Mouse (Mus musculus) ES-CJ7 (cell line): Measurements from ENCODE around the gene Mrgprh.
"Not testable (repeated sequence)": the region's sequence is repeated elsewhere in the genome, so short reads cannot be mapped to it uniquely, and the experiment has no call there.

Source experiments
- DNase-seq: peaks from one replicate; pipeline ENCODE4 v3.0.0; 2011; ENCODE audit warnings: low read depth, low spot score

The Mrgprh gene

DNA sequence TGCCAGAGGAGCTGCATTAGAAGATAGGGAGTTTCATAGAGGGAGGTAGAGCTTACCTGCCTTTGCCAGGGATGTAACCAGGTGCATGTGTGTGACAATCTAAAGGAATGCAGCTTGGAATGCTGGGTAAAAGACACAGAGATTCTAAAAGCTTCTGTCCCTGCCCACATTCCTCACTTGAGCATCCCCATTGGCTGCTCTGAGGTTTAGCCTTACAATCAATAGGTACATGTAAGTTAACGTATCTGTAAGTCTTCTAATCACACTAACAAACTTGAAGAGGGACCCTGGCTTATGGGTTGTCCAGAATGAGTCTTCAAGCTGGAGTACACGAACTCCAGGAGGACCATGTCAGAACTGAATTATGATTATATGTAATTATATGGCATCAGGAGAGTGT, 7.8 kb upstream of the Mrgprh start, which contains the start of gene Mas1:
Gene Mas1, minus strand, starts transcription at position 101 of the 400 bp plus-strand sequence.
- no peak for DNase-seq

DNA sequence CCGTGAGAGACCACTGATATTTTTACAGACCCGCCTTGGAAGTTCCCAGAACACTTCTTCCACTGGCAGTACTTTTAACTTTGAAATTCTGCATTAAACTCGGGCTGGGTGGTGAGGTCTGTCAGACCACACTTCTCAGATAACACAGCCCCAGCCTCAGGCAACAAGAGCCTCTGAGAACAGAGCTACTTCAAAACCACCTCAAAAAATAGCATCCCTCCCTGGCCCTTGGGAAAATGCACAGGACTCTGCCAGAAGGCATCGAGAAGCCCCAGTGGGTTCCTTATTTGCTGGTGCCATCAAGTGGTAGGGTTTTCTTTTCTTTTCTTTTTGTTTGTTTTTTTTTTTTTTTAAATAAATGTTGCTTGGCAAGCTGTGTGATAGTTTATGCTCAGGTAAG, 7.2 kb upstream of the Mrgprh start:
- DNase-seq: no peak

DNA sequence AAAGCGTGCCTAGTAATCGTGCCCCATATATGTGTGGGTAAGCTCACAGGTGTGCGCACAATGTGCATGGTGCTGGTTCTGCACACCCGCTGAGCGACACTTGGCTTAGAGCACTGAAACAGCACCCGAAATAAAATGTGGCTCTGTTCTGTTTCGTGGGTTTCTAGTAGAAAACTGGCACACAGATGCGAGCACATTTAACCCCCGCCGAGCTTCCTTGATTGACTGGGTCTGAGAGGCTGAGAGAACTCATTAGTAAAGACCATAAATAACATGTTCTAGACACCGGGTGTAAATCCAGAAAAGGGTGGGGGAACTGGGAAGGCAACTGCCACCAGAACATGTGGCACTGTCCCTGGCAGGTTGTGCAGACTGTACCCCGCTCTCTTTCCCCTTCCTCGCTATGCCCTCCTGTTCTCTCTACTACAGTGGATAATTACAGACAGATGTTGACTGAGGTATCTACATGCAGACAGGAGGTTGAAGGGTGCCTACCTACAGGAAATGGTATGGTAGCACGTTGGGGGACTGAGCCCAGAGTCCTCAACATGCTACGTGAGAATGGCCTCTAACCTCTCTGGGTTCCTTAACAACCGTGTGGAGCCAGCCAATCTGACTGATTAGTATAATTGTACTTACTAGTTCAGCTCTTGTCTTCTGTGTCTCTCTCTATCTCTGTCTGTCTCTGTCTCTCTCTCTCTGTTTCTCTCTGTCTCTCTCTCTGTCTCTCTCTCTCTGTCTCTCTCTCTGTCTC, 3.4 kb upstream of the Mrgprh start:
- no peak for DNase-seq

DNA sequence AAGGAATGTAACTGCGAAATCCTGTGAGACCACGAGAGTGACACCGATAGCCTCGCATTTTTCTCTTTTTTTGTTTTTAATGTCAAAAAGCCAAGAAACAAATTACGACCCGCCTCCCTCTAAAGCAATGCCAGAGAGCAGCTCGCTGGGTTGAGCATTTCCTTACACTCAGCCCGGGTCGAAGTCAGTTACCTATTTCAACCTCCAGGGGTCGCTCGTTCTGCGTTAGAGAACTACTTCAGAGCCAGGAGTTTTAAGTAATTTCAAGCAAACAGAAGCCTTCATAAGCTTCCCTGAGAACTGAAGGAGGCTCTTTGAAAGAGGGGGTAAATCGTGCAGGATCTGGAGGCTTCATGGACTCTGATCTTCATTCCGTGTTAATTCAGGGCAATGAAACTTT, 4.3 kb downstream of the Mrgprh start:
- DNase-seq: peak; percentile 85

DNA sequence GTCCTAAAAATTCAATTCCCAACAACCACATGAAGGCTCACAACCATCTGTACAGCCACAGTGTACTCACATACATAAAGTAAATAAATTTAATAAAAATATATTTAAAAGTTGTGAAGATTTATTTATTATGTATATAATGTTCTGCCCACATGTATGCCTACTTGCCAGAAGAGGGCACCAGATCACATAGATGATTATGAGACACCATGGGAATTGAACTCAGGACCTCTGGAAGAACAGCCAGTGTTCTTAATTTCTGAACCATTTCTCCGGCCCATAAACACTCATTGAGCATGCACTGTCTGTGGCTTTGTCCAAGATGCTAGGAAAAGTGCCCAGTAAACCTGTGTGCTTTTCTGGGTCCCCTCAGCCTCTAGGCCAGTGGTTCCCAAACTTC, 5.4 kb downstream of the Mrgprh start:
- DNase-seq: no peak

DNA sequence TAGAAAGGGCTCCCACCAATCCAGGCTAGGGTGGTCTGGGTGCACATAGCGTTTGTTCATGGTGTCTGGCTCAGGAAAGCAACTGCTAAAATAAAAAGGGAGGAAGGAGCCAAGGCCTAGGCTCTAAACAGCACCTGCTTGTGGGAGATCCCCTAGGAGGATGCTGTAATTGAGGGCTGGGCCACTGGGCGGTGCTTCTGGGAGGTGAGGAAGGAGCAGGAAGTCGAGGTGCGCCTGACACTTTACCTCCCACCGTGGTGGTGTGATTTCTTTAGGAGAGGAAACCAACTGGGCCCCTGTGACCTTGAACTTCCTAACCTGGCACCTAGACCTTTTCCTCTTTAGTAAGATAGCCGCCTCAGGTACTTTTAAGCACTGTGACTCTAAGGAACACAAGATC, 10.8 kb downstream of the Mrgprh start:
- DNase-seq: peak; percentile 85

DNA sequence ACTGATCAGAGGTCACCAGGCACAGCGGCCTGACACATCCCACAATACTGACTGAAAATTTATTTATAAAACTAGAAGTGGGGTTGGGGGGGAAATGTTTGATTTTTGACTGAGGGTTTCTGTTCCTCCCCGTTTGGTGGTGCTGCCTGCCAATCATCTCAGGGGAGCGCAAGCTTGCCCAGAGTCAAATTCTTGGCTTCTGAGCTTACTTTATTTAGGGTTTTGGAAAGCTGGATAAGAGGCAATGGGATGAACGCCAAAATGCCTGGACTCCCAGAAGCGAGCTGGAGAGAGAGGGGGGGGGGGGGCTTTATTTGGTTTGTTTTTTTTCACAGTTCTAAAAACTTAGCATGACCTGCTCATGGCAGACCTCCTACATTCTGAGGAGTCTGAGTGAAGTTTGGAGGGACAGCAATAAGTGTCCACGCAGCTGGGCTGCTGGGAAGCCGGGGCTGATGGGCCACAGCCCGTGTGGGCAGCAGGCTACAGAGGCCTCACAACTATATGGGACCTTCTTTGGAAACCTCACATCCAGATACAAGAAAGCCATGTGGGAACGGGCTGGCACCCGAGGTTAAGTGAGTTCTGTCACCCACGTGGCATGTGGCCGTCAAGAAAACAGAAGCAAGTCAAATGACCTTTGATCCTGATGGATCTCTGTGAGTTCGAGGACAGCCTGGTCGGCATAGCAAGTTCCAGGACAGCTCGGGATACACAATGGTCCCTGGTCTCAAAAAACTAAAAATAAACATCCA, 11.4 kb downstream of the Mrgprh start:
- DNase-seq: no peak

DNA sequence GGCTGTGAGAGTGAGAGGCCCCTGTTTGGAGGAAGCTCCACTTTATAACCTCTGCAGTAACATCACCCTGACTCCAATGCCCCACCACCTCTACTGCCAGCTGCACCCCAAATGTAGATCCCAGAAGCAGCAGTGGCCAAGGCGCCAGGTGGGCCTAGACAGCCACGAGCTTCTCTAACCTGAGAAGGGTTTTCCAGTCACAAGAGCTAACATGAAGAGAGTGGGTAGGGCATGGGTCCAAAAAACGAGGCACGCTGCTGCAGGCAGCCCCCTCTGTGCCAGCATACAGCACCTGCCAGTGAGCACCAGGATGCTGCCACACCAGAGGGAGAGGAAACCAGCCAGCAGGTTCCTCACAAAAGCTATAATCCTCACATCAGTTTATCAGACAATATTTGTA, 15.2 kb downstream of the Mrgprh start:
- DNase-seq: no peak

DNA sequence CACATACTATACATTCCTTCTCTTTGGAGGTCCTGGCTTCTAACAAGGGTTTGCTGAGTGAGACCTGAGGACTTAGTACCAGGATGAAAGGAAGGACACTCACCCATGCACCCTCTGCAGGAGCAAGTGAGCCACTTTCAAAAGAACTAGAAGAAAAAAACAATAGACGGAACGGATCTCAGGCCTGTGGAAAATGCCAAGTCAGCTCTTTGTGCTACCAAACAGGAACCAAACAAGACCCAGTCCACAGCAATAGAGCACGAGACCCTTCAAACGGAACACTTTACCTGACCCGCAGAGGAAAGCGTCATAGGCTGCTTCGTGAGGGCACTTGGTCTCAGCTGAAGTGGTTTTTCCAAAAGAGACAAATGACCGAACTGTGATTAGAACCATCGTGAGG, 16.2 kb downstream of the Mrgprh start:
- DNase-seq: no peak

DNA sequence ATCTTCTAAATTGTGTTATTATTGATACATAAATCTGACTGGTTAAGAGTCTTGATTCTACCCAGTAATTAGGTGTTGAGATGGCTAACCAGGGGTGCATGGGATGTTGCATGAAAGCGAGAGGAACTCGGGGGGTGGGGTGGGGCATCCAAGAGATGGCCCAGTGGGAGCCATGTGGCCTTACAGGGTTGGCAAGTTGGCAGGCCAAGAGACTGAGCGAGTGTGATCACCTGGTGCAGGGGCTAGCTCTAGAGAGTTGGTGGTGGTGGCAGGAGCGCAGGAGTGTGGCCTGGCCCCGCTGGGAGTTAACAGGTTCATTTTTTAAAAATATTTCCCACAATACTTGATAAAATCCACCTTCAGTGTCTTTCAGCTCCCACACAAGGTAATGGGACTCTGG, 21.8 kb downstream of the Mrgprh start:
- DNase-seq: no peak

DNA sequence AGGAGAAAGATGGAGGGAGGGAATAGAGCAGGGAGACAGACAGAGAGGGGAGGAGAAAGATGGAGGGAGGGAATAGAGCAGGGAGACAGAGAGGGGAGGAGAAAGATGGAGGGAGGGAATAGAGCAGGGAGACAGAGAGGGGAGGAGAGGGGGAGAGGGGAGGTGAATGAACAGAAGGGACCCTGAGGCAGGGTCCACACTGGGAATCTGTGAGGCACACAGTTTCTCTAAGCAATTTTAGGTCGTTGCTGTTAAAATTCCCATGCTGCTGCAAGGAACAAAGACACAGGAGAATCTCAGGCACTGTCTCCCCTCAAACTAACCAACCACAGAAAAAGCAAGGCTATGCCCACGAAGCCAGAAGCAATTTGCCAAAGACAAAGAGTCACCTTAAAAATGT, 22.8 kb downstream of the Mrgprh start:
- not testable (repeated sequence) for DNase-seq

DNA sequence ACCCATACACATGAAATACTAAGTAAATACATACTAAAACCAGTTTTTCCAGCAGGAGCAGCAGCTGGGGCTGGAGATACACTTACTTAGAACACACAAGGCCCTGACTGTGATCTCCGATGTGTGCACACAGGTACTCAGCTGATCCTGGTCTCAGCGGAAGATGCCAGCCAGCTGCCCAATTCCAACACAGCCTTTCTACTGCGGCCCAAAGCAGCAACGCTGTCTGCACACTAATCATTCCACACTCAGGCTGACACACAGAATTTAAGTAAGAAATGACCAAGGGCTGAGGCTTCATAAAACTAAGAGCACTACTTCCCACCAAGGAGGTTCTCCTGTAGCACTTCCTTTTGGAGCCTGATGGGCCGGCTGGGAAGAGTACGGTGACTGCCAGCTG, 26.5 kb downstream of the Mrgprh start:
- no peak for DNase-seq

DNA sequence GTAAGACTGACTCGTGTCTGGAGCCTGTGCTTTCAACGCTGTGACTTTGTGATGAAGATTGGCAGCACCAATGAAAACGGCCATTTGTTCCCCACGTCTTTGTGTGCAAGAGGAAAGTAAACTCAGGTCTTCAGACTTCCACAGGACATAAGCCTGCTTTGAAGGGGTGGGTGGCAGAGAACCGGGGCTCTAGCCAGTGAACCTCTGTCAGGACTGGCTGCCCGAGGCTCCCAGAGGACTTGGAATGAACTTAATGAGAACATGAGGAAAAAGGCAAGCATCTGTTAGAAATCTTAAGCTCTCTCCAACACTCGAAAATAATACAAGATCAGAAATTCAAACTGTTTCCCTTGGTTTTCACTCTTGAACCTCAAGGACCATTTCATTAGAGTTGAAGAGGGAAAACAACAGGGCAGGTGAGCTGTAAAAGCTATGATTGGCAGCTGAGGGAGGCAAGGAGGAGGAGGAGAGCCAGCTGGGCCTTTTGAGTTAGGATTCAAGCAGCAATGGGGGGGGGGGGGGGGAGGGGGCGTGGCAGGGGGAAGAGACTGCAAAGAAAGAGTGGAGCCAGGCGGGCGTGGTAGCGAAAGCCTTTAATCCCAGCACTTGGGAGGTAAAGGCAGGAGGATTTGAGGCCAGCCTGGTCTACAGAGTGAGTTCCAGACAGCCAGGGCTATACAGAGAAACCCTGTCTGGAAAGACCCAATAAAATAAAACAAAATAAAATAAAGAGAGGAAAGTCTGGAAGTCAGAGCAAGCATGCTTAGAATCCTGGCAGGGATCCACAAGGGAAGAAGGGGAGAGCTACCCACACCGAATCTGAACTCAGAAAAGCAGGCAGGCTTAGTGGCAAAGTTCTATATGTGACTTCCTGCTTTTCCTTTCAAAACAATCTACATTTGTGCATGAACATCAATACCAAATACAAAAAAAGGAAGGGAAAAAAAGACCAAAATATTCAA, 27.8 kb downstream of the Mrgprh start:
- DNase-seq: no peak

DNA sequence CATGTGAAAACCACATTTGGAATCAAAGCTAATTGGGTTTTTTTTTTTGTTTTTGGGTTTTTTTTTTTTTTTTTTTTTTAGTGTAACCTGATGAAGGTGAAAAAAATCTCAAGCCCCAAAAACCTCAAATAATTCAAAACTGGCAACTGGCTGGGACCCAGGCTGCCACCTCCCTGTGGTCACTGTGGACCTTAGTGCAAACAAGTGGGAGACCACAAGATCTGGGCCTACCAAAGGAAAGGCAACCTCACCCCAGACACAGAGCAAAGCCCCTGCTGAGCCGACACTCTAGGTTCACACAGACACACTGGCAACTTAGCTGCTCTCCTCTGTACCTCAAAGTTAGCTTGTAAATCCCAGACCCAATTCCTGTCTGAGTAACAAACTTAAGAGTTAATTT, 28.5 kb downstream of the Mrgprh start:
- no peak for DNase-seq

DNA sequence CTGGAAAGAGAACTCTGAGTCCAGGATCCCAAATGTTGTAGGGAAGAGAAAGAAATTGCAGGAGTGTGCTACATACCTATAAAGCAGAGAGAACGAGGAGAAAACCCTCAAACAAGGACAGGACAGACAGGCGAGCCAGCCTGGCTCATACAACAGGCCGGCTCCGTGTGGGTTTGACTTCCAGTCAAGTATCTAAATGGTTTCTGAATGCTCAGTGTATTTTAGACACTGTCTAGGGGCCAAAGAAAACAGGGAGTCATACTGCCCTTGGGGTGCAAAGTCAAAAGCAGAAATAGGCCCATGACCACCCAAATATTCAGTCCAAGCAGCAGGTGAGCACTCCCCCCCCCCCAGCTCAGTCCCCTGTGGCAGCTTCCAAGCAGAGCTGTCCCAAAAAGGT, 30.0 kb downstream of the Mrgprh start:
- no peak for DNase-seq

DNA sequence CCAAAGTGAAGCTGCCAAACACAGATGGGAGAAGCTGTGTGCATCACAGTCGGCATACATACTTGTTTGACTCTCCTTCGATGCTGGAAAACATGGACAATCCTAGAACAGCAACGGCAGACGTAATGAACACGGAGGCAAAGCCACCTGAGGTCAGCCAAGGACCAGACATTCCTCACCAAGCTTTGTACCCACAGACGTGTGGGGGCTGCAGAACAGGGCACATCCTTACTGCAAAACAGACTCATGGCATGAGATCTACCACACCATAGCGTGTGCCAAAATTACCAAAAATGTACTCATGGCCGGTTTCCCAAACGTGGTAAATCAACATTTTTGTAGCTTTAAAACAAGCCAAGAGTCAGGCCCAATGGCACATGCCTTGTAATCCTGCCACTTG, 30.6 kb downstream of the Mrgprh start:
- DNase-seq: no peak

DNA sequence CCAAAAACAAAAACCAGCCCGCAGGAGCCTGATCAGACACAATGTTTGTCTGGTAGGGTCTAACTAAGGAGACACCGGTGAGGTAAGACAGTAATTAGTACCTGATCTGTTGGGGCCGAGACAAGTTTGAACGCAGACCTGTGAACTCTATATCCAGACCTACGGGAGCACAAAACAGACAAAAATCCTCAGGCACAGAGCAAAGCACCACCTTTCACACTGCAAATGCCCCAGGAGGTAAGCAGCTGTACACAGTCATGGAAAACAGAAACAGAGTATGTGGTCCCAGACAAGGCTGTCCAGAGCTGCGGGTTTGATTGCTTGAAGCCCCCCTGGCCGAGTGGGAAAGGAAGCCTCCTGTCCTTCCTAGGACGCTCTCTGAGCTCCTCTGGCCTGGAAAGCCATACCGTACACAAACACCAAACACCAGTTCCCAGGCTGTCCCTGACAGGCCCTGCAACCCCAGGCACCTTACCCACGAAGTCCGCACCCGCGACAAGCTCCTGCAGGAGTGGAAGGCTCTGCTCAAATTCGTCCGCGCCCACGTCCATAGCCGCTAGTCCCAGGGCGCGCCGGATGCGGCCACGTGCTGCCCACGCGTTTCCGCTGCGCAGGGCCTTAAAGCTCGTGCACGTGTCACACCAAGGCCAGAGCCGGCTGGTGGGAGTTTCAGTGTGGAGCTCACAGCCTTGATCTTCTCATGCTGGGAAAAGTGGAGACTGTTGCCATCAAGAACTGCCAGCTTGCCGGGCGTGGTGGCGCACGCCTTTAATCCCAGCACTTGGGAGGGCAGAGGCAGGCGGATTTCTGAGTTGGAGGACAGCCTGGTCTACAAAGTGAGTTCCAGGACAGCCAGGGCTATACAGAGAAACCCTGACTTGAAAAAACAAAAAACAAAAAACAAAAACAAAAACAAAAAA, 33.8 kb downstream of the Mrgprh start, which contains the start of gene Pnldc1:
Gene Pnldc1, minus strand, starts transcription at position 870 of the 920 bp plus-strand sequence.
- peak; percentile 80 for DNase-seq

DNA sequence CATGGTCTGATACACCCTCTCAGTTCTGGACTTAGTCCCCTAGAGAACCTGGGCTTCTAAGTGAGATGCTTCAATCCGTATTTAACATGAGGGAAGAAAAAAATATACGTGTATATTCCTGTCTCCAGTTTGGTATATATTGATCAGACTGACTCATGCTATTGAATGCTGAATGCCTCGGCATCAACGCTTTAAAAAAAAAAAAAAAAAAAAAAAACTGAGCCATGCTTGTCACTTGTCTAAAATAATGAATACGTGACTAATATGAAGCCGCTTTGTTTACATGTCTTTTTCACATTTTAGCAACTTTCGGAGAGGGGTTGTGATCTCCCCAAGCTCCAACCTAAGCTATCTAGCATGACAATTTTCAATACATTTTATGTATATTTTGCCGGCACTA, 34.6 kb downstream of the Mrgprh start:
- DNase-seq: no peak

DNA sequence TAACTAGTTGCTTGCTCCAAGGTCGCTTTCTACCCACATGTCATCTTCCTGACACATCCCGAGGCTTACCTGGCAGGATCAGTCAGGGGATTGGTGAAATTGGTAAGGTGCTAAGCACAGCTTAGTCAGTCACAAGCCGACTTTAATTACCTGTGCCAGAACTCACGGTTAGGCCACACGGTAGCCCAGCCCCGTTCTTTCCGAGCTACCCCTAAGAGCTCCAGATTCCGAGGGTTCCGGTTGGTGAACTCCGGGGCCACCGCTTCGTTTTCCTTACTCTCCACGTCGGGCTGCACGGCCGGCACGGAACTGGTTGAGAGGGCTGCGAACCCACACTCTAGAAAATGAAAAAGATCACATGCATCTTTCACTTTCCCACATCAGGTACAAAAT, 39.6 kb downstream of the Mrgprh start, which contains the start of gene Tcp1:
Gene Tcp1, plus strand, starts transcription at position 214 of the 393 bp plus-strand sequence.
- DNase-seq: peak; percentile 24

DNA sequence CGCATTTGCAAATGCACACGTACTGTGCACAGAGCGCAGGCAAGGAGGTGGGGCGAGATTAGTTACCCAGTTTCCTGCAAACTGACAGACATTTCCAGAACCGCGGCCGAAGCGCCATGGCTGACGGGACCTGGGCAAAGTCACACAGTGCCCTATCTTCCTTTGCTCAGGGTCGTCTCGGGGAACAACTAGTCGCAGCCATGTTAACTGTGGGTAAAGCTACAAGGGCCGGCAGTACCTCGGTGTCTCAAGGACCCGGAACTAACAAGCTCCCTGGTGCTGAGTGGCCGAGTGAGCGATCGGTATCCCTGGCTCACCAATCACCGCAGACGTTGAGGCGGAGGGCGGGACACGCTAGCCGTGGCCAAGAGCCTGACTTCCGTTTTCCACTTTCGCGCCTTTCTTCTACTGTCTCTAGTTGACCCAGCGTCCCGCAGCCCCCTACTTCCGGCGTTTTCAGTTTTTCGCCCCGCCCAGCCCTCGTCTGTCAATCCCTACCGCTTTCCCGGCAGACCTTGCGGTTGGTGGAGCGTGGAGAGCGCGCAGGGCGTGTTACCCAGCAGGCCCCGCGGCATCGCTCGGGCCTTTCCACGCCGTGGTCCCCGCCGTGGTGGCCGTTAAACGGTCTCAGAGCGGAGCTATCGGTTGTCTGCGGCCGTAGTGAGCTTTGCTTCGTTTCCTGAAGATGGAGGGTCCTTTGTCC, 40.2 kb downstream of the Mrgprh start, which contains the start of gene Mrpl18:
Gene Mrpl18, minus strand, starts transcription at position 465 of the 703 bp plus-strand sequence.
- DNase-seq: peak; percentile 99
